Mouse (Mus musculus): ENCODE data around the gene Vmn1r49.
"Not testable (repeated sequence)": the region's sequence is repeated elsewhere in the genome, so short reads cannot be mapped to it uniquely, and the experiment has no call there.

Vmn1r49 gene

DNA sequence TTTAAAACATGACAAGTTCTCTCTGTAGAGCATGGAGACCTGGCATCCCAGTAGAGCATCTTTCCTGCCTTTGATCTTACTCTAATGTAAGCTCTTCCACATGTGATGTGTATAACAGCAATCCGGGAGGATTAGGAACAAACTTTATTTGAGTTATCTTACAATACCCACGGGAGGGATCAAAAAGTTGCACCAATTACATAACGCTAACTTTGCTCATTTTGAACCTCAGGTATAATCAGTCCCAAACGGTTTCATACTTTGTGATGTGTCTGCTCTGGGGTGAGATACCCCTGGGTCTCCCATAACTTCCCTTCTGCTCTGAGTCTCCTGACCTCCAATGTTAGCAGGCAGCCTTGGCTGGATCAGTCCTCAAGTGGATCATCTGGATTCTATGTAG is at the start of gene Vmn1r49:
Vmn1r49 (minus strand) TSS at position 101 of the 400 bp plus-strand sequence.
- no peak for DNase-seq

DNA sequence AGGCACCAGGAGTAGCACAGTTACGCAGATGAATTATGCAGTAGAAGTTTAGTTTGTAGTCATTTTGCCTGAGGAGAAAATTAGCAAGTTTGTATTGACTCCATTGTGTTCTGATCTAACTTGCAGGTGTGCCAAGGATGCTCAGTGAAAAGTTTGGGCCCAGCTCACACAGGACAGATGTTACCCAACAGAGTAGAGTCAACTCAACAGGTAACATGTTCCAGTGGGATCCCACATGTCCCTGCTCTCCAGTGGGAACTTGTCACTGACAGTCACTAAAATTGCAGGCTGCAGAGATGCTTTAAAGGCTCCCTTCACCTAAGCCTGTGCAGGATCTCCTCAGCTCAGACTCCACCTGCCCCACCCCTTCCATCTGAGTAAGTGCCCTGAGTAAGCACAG is 44.0 kb upstream of the Vmn1r49 start, which contains the start of gene Vmn1r51:
Vmn1r51 (plus strand) TSS at position 301 of the 400 bp plus-strand sequence.
- not testable (repeated sequence) for DNase-seq

DNA sequence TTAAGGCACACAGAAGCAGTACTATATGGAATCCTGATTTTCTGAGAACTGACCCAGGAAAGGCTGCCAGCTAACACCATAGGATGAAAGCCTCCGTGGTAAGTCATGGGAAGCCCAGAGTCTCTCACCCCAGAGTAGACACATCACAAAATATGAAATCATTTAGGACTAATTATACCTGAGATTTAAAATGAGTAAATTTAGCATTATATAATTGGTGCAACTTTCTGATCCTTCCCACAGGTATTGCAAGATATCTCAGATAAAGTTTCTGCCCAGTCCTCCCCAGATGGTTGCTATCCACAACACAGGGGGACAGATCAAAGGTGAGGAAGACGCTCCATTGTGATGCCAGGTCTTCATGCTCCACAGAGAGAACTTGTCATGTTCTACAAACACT is 22.8 kb upstream of the Vmn1r49 start, which contains the start of gene Vmn1r50:
Vmn1r50 (plus strand) TSS at position 301 of the 400 bp plus-strand sequence.
- no peak for DNase-seq

DNA sequence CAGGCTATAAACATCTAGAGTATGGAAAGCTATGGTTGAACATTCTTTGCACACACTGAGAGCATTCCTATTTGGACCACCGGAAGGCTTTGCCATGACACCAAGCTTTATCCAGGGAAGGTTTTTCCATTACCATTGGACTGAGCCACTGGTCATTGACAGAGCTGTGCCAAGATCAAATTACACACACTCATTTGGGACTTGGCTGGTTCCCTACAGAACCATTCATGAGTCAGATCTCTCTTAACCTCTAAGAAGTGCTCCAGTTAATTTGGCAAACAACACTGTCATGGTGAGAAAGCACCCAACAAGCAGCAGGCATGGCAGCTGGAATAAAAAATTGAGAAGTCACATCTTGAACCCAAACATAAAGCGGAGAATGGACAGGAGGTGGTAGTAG is 22.3 kb upstream of the Vmn1r49 start:
- no peak for DNase-seq

DNA sequence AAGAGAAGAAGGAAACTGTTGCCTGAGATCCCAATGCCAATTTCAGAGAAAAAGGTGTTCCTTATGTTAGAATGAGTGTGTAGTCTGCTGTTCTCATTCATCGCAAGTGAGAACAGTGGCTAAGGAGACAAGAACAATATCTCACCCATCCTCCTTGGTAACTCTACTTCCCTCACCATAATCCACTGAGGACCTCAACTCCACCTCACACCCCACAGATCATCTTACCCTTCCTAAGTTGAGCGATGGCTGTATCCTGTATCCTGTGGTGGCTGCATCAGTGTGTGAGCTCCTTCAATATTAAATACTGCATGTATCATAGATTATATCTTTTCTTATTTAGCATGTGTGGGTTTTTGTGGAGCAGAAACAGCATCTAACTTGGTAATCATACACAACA is 41.6 kb downstream of the Vmn1r49 start, which contains the start of gene Vmn1r48:
Vmn1r48 (minus strand) TSS at position 101 of the 400 bp plus-strand sequence.
- DNase-seq = not testable (repeated sequence)

All from cerebellum, postnatal 14 days (tissue).